In the genomic region with DNA sequence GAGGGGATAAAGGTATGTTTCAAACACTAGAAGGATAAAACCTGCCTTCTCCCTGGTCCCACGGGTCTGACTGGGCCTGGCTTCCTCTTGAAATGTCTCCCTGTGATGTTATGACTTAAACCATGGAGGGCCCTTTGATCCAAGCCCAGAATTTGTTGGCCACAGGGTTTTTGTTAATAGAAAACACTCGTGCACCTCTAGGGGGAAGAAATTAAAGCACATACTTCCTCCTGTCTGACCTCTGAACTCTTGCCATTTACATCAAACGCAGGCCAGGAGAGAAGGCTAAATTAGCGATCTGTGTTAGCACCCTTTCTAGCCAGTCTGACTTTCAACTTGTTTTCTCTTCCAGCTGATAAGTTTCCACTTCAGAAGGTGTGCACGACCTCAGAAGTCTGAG, we compare ENCODE assay signal across 25 mouse cellular contexts. TPM values are rescaled to one million over a fixed set of nuclear protein-coding genes. Genes with fewer than 3 reads are reported as not detected.
DNase-seq lines count a peak whose midpoint lies in the region; ATAC-seq and TF ChIP-seq lines count a peak whose summit lies in the region.
"Had no signal": no experiment of that assay in that cellular context is flagged by ENCODE, and none has a peak within 500 bp of the region (broad histone marks: within the 10 kb centered on the region; RNA-seq: fewer than 3 reads in every experiment).

No protein-coding gene starts in this region.

- no peaks in the 10 kb centered on the region for H3K9me3 ChIP-seq in kidney, embryonic 15.5 days (replicated peaks)
- H3K9me3 ChIP-seq in midbrain, embryonic 13.5 days = no peaks in the 10 kb centered on the region
- no peaks in the 10 kb centered on the region for H3K9me3 ChIP-seq in midbrain, postnatal 0 days (ENCODE audit: low read length)
- H3K9me3 ChIP-seq: embryonic facial prominence, embryonic 13.5 days; heart, embryonic 12.5 days; liver, embryonic 13.5 days; neural tube, embryonic 15.5 days had no signal

- no peaks in the 10 kb centered on the region for H3K36me3 ChIP-seq in kidney, embryonic 15.5 days
- no peaks in the 10 kb centered on the region for H3K36me3 ChIP-seq in midbrain, embryonic 13.5 days
- H3K36me3 ChIP-seq in midbrain, postnatal 0 days (ENCODE audit: insufficient read depth, low read length) = no peaks in the 10 kb centered on the region
- H3K36me3 ChIP-seq: embryonic facial prominence, embryonic 13.5 days; heart, embryonic 12.5 days; liver, embryonic 13.5 days; neural tube, embryonic 15.5 days had no signal

- no peaks in the 10 kb centered on the region for H3K27me3 ChIP-seq in kidney, embryonic 15.5 days
- H3K27me3 ChIP-seq in midbrain, embryonic 13.5 days = no peaks in the 10 kb centered on the region
- no peaks in the 10 kb centered on the region for H3K27me3 ChIP-seq in midbrain, postnatal 0 days (ENCODE audit: insufficient read depth, low read length)
- H3K27me3 ChIP-seq: embryonic facial prominence, embryonic 13.5 days; heart, embryonic 12.5 days; liver, embryonic 13.5 days; neural tube, embryonic 15.5 days had no signal

- H3K4me3 ChIP-seq in kidney, embryonic 15.5 days (replicated peaks) = no peak overlapping the region
- H3K4me3 ChIP-seq in midbrain, embryonic 13.5 days (replicated peaks) = no peak overlapping the region
- H3K4me3 ChIP-seq in midbrain, postnatal 0 days (ENCODE audit: low read depth, low read length) = no peak overlapping the region
- H3K4me3 ChIP-seq: embryonic facial prominence, embryonic 13.5 days; erythroblast, embryonic 14.5 days; heart, embryonic 12.5 days; layer of hippocampus, adult 2 months; liver, embryonic 13.5 days; neural tube, embryonic 15.5 days had no signal

- 0 out of 2 replicates have a peak overlapping the region, but pooled peaks have one; percentile 32 for H3K27ac ChIP-seq in kidney, embryonic 15.5 days
- peak overlapping the region; percentile 36; the same call in 1 of the 2 replicates for H3K27ac ChIP-seq in midbrain, embryonic 13.5 days
- no peak overlapping the region for H3K27ac ChIP-seq in midbrain, postnatal 0 days (ENCODE audit: low read depth, low read length)
- H3K27ac ChIP-seq: embryonic facial prominence, embryonic 13.5 days; layer of hippocampus, adult 2 months; liver, embryonic 13.5 days; neural tube, embryonic 15.5 days had no signal

- no peak overlapping the region for H3K9ac ChIP-seq in kidney, embryonic 15.5 days
- no peak overlapping the region for H3K9ac ChIP-seq in midbrain, embryonic 13.5 days (replicated peaks)
- no peak overlapping the region for H3K9ac ChIP-seq in midbrain, postnatal 0 days (replicated peaks; ENCODE audit: low read length, poor library complexity, severe bottlenecking)
- H3K9ac ChIP-seq: embryonic facial prominence, embryonic 13.5 days; heart, embryonic 12.5 days; liver, embryonic 13.5 days; neural tube, embryonic 15.5 days had no signal

- peaks cover 65% of the 10 kb centered on the region for H3K4me1 ChIP-seq in kidney, embryonic 15.5 days
- H3K4me1 ChIP-seq in midbrain, embryonic 13.5 days (replicated peaks) = peaks cover 79% of the 10 kb centered on the region
- peaks cover 7% of the 10 kb centered on the region for H3K4me1 ChIP-seq in midbrain, postnatal 0 days (ENCODE audit: insufficient read depth, low read length)
- H3K4me1 ChIP-seq: liver, embryonic 13.5 days had no signal

- WGBS in kidney, embryonic 15.5 days = 10% methylated on average over 5 of the region's 5 CpGs
- WGBS in midbrain, embryonic 13.5 days = 7% methylated on average over 5 of the region's 5 CpGs
- WGBS in midbrain, postnatal 0 days = 13% methylated on average over 5 of the region's 5 CpGs

- DNase-seq in embryo, embryonic 11 days = peak; percentile 50
- no peak for DNase-seq in embryo, embryonic 9.5 days (ENCODE audit: extremely low spot score)
- DNase-seq in kidney, postnatal 4 days = no peak
- DNase-seq in midbrain, postnatal 0 days (ENCODE audit: low spot score) = no peak
- no peak for DNase-seq in frontal cortex, postnatal 10 days (ENCODE audit: low spot score in 2 of 2)
- no peak for DNase-seq in right cerebral cortex, postnatal 25 days
- DNase-seq: adrenal gland, postnatal 10 days; cerebellum, adult 8-10 months; cerebellum, postnatal 36 days; gastrocnemius, postnatal 25 days; heart, adult 18-20 months; heart, postnatal 10 days; kidney, postnatal 14 days; liver, embryonic 13.5 days; lung, postnatal 14 days; right cerebral cortex, adult 18-20 months had no signal

- no peak overlapping the region for H3K4me2 ChIP-seq in kidney, embryonic 15.5 days
- H3K4me2 ChIP-seq in midbrain, embryonic 13.5 days (replicated peaks) = no peak overlapping the region
- H3K4me2 ChIP-seq in midbrain, postnatal 0 days (ENCODE audit: low read depth, low read length, poor library complexity, severe bottlenecking) = no peak overlapping the region
- H3K4me2 ChIP-seq: embryonic facial prominence, embryonic 13.5 days; heart, embryonic 12.5 days; liver, embryonic 13.5 days; neural tube, embryonic 15.5 days had no signal

- TF ChIP-seq CTCF in midbrain, postnatal 0 days (IDR thresholded peaks at IDR 0.05) = no peak

- no peak for ATAC-seq in kidney, embryonic 15.5 days (replicated peaks; ENCODE audit: low FRiP score)
- ATAC-seq in midbrain, embryonic 13.5 days = 0 out of 2 replicates have a peak, but pooled peaks have one; percentile 34
- no peak for ATAC-seq in midbrain, postnatal 0 days (ENCODE audit: low FRiP score)
- ATAC-seq: forebrain, embryonic 16.5 days; intestine, postnatal 0 days had no signal

RNA-seq across cellular contexts. Expression of gene Cachd1, which starts 19.0 kb away (rescaled TPM):
- 14.2 and 19.0 TPM in 2 replicates for polyA plus RNA-seq in kidney, embryonic 15.5 days (2015; fragmentation: Nextera tagmentation; extraction: Ambion mirVana)
- polyA plus RNA-seq in midbrain, embryonic 13.5 days (2015; fragmentation: Nextera tagmentation; extraction: Ambion mirVana) = 30.0 and 38.9 TPM in 2 replicates
- 52.2 and 59.8 TPM in 2 replicates for total RNA-seq in midbrain, postnatal 0 days (2014; rRNA removed)
- 25.1 and 26.5 TPM in 2 replicates for polyA plus RNA-seq in midbrain, postnatal 0 days (2015; fragmentation: Nextera tagmentation; extraction: Ambion mirVana)
